Mouse (Mus musculus) left cerebral cortex, postnatal 4 days (tissue): ENCODE data around the gene Polr3gl. TPM values are rescaled to one million over a fixed set of nuclear protein-coding genes. Genes with fewer than 3 reads are reported as not detected.

Experiments
- DNase-seq: peaks from one replicate; pipeline ENCODE4 v3.0.0-alpha.2; 2022
- intact Hi-C: fragments of 180-260 bp; cut with DNase I; formaldehyde crosslinking; loops from one replicate; pipeline ENCODE4 v1.15.1; 2025
- total RNA-seq, 2 experiments: library from RNA; stranded (reverse); gene quantifications; 2 replicates each; pipeline ENCODE4 v1.2.3; 2021

Gene Polr3gl
- total RNA-seq, 2 experiments from 2014 or later = 28.0 to 28.1 TPM

DNA sequence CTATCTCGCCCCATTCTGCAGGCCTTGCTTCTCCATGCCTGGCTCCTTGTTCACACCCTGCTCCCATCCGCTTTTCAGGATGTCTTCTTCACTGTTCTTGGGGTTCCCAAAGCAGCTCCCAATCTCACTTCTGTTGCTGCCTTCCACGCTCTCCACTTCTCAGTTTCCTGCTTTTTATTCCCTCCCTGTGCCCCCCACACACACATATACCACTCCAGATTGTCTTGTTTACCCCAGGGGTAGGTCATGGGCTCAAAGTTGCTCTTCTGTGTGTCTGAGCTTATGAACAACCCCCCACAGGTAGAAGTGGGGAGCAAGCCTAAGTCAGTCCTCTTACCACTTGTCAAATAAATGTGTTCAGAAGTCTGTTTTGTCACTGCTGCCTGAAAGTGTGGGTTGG lies 5.4 kb upstream of the Polr3gl start:
- no peak for DNase-seq
- intact Hi-C loops = no loop called here

DNA sequence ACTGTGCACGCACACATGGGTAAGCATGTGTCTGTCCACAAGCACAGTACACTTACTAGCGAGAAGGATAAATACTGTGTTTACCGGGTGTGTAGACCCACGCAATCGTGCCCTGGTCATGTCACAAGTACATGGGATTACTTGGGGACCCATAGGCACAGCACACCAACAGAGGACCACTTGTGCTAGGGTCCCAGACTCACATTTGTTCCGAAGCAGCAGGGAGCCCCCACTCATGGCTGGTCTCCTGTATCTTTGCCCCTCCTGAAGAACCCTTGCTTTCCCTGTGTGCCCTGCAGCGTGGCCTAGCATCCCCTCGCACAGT lies 5.0 kb upstream of the Polr3gl start:
- no peak for DNase-seq

DNA sequence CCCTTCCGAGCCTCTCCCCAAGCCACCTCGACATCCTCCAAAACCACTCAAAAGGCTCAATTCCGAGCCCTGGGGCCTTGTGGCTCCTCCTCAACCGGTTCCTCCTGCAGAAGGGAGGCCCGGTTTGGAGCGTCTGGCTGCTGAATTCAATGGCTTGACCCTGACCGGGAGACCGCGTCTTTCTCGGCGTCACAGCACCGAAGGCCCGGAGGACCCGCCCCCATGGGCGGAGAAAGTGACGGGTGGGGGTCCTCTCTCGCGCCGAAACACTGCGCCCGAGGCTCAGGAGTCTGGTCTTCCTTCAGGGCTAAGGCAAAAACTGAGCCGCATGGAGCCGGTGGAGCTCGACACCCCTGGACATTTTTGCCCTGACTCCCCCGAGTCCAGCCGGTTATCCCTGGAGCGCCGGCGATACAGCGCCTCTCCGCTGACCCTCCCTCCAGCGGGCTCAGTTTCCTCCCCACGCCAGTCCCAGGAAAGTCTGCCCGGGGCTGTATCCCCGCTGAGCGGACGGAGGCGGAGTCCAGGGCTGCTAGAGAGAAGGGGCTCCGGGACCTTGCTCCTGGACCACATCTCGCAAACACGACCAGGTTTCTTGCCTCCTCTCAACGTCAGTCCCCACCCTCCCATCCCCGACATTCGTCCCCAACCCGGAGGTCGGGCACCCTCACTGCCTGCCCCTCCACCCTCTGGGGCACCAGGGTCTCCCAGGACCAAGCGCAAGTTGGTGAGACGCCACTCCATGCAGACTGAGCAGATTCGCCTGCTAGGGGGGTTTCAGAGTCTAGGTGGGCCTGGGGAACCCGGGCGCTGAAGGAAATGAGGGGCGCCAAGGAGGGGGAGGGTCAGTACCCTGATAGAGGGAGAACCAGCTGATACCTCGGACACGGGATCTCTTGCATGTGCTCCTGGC lies 4.4 kb upstream of the Polr3gl start:
- intact Hi-C loops = no loop called here

More for the DNA sequence above, 5.0 kb upstream of the Polr3gl start:
- intact Hi-C loops = no loop called here

DNA sequence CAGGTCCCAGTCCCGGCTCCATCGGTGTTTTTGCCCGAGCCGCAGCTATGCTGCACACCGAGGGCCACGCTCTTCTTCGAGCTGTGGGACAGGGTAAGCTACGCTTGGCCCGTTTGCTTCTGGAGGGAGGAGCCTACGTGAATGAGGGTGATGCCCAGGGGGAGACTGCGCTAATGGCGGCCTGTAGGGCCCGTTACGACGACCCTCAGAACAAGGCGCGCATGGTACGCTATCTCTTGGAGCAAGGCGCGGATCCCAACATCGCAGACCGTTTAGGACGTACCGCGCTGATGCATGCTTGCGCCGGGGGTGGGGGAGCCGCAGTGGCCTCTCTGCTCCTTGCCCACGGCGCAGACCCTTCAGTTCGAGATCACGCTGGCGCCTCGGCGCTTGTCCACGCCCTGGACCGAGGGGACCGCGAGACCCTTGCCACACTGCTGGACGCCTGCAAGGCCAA lies 3.5 kb upstream of the Polr3gl start:
- DNase-seq = no peak
- intact Hi-C loops = no loop called here

More for the DNA sequence above, 4.4 kb upstream of the Polr3gl start:
- DNase-seq = peak; percentile 62

DNA sequence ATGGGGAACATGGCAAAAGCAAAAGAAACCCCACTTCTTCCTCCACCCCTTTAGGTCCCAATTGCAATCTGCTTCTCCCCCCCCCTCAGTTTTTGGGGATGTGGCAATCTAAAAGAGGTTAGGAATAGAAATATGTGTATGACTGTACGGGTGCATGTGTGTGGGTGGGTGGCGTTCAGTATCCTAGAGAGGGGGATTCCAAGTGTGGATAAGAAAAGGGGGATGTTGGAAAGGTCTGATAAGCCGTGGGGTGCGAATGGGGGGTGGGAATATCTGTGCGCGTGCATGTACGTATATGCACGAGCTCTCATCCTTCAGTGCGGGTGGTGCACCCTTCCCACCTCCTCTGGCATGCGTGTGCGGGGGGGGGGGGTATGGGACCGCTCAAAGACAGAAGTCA lies 2.9 kb upstream of the Polr3gl start:
- intact Hi-C loops = no loop called here
- DNase-seq = no peak

DNA sequence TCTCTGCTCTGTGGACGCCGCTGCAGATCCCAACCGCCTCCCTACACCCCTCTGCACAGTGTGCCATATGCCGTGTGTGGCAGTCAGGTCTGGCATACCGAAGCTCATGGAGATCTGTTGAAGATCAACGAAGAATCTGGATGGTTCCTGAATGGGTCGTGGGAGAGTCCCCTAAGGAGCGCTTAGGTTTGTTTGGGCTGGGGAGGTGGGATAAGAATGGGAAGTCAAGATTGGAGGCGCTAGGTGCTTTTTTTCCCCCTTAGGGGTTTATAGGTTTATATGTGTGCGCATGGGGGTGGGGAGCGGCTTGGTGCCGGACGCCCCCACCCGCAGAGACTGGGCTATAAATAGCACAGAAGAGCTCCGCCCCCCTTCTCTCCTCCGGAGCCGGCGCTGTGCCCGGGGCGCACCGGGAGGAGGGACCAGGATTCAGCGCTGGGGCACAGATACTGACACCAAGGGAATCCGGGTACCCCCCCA lies 2.3 kb upstream of the Polr3gl start, which contains the start of gene Ankrd34a:
Gene Ankrd34a (plus strand): TSS at position 409 of the 480 bp plus-strand sequence.
- intact Hi-C loops = no loop called here
- peak; percentile 45 for DNase-seq

DNA sequence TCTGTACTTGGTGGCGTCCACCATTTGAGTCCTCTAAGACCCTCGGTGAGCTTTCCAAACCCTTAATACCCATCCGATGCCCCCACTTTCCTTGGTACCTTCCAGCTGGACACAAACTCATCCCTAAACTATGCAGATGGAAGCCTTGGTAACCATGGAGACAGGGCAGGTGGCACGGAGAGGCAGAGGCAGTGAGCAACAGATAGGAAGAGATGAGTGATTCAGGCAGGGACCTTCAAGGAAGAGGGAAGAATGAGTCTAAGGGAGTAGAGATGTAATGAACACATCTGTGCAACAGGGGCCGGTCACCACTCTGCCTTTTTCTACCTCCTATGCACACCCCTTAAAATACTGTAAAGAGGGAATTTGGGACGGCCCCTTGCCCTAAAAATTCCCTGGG lies 1.7 kb upstream of the Polr3gl start:
- no peak for DNase-seq
- intact Hi-C loops = no loop called here

DNA sequence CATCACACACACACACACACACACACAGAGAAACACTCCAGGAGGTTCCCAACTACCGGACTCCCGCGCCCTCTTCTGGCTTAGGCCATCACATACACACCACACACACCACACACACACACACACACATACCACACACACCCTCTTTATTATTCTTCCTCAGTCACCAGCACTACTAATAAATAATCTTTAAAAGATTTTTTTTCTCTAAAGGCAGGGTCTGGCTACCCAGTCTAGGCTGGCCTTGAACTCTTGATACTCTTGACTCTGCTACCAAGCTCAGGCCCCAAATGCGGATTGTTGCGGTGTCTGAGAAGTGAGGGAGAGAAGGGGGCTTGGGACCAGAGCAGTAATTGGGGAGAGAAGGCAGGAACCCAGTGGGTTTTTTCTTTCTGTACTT lies 870 bp upstream of the Polr3gl start:
- DNase-seq = no peak
- intact Hi-C loops = no loop called here

DNA sequence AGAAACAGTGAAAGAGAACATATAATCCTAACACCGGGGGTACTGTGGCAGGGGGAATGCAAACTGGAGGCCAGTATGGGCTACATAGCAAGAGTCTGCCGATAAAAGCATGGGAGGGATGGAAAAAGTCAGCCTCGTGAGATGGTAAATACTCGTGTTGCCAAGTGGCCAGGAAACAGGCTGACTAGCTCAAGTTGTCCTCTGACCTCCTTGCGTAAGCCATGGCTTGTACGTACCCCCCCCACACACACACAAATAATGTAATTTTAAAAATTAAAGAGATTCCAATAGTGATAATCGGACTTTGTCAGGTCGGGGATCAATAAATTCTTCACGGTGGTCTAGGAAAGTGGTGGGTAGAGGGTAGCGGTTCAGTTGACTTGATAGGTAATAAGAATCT lies 607 bp downstream of the Polr3gl start:
- intact Hi-C loops = no loop called here
- no peak for DNase-seq

DNA sequence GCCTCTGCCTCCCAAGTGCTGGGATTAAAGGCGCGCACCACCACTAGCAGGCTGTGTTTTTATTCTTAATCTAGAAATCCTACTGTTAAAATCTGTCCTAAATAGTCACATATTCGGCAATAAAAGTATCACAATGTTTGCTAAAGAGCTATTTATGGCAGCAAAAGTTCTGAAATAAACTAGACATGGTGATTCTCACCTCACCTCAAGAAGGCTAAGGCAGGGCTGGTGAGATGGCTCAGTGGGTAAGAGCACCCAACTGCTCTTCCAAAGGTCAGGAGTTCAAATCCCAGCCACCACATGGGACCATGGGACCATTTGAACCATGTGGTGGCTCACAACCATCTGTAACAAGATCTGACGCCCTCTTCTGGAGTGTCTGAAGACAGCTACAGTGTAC lies 3.3 kb downstream of the Polr3gl start:
- intact Hi-C loops = no loop called here
- no peak for DNase-seq

DNA sequence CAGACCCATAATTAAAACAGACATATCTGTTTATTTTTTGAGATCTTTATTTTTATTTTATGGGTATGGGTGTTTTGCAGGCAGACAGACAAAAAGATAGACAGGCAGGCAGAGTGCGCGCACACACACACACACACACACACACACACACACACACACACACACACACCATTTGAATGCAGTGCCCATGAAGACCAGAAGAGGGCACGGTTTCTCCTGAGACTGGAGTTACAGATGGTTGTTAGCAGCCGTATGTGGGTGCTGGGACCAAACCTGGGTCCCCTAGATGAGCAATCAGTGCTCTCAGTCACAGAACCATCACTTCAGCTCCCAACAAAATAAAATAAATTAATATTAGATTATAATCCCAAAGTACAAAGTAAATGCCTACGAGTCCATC lies 10.6 kb downstream of the Polr3gl start:
- intact Hi-C loops = no loop called here
- DNase-seq = no peak

DNA sequence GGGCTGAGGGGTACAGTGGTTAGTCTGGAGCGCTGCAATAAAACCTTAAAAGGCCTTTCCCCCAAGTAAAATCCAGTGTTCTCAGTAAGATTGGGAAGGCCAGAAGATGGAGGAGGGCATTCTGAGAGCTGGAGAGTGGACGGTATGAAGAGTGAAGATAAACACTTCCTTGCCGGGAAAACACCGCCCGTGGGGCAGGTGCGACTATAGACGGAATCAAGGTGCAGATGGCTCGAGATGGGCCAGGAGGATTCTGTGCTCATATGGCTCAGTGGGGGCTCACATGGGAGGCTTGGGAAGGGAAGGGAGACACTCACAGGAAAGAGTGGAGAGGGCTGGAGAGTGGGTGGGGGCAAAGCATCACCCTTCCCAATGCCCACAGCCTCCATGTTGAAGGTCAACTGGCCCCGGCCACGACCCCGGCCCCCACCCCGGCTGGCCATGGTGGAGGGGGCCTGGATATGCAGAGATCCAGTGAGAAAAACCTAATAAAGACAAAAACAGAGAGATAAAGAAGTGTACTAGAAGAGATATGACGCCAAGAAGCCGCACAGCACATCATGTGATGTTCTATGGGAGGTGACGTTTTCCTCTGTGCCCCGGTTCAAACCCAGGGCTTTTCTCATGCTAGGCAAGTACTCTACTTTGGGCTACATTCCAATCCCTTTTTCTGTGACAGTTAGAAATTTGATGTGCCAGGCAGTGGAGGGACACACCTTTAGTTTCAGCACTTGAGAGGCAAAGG lies 12.0 kb downstream of the Polr3gl start:
- intact Hi-C loops = loop anchor here (2.0 kb wide), 1 partner anchor 31 kb away; no protein-coding TSS in a partner anchor

DNA sequence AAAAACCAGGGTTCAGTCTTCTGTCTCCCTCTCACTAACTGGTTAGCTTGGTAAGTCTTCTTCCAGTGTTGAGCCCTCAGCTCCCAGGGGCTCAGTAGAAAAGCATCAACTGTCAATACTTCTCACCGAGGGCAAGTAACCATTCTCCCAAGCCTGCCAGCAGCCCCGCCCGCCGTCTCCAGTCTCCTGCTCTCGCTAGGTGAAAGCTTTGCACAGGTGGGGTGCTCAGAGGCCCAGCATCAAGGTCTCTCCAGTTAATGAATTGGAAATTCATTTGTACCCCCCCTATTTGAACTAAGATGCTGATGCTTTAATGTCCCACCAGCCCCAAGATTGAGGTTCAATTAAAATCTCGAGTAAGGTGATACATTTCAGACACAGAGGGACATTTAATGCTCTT lies 12.8 kb downstream of the Polr3gl start:
- DNase-seq = no peak
- intact Hi-C loops = loop anchor here (2.0 kb wide), 1 partner anchor 30 kb away; no protein-coding TSS in a partner anchor

More for the DNA sequence above, 12.0 kb downstream of the Polr3gl start:
- DNase-seq = no peak

DNA sequence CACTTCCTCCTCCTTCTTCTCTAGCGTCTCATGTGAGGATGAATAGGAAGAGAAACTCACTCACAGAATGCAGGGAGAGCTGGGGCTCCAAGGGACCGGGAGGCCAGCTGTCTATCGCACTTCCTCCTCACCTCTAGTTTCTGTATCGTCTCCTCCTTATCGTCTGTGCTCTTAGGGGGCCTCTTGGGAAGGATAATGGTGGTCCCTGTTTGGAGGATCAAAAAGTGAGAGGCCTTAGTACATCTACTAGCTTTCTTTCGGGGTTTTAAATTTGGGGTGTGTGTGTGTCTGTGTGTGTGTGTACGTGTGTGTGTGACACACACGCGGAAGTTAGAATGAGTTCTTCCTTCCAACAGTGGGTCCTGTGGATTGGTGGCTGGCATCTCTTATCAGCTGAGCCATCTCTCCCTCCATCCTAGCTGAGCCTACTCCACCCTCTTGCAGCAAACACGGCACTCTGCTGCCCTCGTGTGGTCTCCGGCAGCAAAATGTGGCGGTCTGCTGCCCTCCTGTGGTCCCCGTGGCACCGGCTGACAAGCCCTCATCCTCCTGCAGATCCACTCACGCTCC lies 14.0 kb downstream of the Polr3gl start:
- peak; percentile 91 for DNase-seq
- intact Hi-C loops = loop anchor here (2.0 kb wide), 1 partner anchor 29 kb away; no protein-coding TSS in a partner anchor

DNA sequence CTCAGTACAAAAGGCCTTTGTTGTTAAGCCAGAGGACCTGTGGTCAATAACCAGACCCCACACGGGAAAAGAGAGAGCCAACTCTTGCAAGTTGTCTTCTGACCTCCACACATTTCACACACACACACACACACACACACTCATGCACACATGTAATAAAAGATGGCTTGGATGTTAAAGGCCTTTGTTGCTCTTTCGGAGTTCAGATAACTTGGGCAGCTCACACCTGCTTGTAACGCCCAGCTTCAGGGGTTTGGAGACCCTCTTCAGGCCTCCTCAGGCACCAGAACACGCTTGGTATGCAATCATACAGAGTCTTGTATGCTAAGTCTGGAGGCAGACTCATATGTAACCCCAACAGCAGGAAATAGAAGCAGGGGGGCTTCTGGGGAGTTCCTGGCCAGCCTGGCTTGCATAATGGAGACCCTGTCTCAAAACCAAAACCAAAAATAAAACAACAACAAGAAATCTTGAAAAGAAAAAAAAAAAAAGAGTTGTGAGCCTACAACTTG lies 14.7 kb downstream of the Polr3gl start:
- intact Hi-C loops = no loop called here
- DNase-seq = no peak

DNA sequence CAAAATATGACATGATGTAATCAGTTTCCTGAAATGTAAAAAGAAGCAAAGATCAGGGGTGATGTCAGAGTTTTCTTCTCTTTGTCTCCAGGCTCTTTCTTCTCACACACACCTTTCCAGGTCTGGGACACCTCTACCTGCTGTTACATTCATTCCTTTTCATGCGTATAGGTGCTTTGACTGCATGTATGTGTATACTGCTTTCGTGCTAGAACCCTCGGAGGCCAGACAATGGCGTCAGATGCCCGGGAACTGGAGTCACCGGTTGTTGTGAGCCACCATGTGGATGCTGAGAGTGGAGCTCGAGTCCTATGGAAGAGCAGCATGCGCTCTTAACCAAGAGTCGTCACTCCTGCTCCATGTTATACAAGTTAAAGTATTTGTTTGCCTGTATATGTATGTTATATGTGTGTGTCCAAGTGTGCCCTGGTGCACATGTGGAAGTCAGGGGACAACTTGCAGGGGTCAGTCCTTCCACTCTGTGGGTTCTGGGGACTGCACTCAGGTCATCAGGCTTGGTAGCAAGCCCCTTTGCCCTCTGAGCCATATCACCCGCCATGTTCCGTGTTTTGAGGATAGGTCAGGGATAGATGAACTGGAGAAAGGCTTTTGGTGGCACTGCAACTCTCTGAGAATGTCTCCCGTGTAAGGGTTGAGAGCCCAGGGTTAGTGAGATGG lies 15.3 kb downstream of the Polr3gl start:
- DNase-seq = no peak
- intact Hi-C loops = no loop called here

DNA sequence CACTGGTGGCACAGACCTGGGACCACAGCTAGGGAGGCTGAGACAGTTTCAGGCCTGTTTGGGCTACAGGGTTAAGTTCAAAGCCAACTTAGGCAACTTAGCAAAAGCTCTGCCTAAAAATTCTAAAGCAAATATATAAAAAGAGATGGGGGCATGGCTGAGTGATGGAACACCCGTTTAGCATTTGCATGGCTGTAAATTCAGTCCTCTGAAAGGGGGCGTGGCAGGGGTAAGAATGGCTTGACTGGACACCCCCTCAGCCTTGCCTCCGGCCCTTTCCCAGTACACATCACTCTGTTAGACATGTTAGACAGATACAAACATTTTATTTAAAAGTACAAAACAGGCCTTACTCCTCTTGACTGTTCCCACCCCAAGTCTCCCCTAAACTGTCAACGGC lies 16.4 kb downstream of the Polr3gl start:
- DNase-seq = no peak
- intact Hi-C loops = no loop called here

DNA sequence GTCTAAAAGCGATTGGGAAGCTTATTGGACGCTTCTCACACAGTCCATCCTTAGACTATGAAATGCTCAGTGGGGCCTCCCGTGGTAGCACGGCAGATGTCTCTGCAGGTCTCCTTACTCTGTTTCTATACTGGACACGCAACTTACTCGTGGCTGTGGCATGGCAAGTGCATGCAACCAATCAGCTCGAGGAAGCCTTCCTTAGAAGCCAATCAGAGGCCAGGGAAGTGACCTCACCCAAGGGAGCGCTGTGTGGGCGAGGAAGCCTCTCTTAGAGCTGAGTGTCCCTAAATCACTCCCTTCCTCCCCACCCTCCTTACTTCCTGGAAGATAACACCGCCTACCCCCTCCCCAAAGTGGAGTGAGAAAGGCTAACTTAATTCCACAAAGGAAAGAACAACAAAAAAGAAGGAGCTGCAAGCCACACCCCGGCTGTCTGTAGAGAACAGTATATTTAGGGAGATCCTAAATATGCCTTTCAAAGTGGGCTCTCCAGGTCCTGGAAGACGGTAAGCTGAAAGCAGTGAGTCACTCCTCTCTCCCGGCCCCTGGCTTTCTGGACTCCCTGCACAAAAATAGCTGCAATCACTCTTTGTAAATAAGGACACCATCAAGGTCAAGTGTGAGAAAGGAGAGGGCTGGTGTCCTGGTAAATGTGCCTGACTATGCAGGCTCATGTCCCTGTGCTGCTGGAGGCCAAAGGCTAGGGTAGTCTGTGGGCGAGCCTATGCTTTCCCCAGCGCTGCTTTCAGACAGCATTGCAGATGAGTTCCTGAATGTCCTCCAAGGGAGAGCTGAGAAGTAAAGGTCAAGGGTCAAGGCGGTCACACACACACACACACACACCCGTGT lies 17.1 kb downstream of the Polr3gl start, which contains the start of gene Gm16253:
Gene Gm16253 (plus strand): TSS at position 295 of the 852 bp plus-strand sequence.
- DNase-seq = peak; percentile 75
- intact Hi-C loops = loop anchor here (1.0 kb wide), 1 partner anchor 19 kb away; no protein-coding TSS in a partner anchor

DNA sequence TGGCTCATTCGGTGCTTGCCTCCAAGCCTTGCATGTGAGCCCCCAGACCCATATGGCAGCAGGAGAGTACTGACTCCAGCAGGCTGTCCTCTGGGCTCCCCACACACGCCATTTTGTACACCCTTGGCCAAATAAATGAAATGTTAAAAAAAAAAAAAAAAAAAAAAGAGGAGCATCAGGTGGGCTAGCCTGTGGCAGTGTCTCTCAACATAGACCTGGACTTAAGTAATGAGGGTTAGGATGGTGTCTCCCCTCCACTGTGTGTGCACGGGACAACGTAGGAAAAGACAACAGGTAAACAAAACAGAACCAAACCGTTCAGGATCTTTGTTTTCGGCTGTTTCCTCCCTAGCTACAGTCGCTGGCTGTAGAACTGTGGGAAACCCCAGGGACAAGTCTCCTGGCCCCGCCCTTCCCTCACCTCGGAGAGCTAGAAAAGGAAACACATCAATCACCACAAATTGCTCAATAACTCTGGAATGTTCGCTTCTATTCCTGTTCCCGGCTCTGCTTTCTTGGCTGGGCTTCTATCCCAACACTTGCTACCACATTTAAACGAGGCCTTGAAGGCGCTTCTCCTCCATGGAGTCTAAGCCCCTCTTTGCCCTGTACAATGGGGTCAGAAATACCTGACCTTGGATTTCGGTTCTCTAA lies 17.8 kb downstream of the Polr3gl start:
- intact Hi-C loops = loop anchor here (1.0 kb wide), 1 partner anchor 18 kb away; no protein-coding TSS in a partner anchor
- no peak for DNase-seq
